Mouse (Mus musculus) hindbrain, embryonic 13.5 days (tissue): Measurements from ENCODE around the gene Krt6b. TPM values are rescaled to one million over a fixed set of nuclear protein-coding genes. Genes with fewer than 3 reads are reported as not detected.

Experiments used
- ATAC-seq: fragments of 200-750 bp; cut with Nextera tagmentation; 2 replicates; pipeline ENCODE4 v1.8.0; 2017; ENCODE audit warnings: moderate TSS enrichment; ENCODE audit not compliant: low FRiP score
- H3K27ac ChIP-seq: fragments of 300-500 bp; sonication (generic); 2 replicates; pipeline ENCODE4 v1.5.1; 2015; ENCODE audit warnings: inconsistent platforms, mild to moderate bottlenecking, moderate library complexity
- H3K27me3 ChIP-seq: fragments of 300-500 bp; sonication (generic); 2 replicates; pipeline ENCODE4 v1.6.1; 2015; ENCODE audit warnings: mild to moderate bottlenecking, inconsistent platforms
- H3K36me3 ChIP-seq: fragments of 300-500 bp; sonication (generic); 2 replicates; pipeline ENCODE4 v1.6.1; 2015; ENCODE audit warnings: mild to moderate bottlenecking, inconsistent platforms
- H3K4me1 ChIP-seq: fragments of 300-500 bp; sonication (generic); replicated peaks from 2 replicates; pipeline ENCODE4 v1.6.1; 2015; ENCODE audit warnings: inconsistent platforms
- H3K4me2 ChIP-seq: fragments of 300-500 bp; sonication (generic); 2 replicates; pipeline ENCODE4 v1.6.1; 2015; ENCODE audit warnings: inconsistent platforms, mild to moderate bottlenecking, moderate library complexity
- H3K4me3 ChIP-seq: fragments of 300-500 bp; sonication (generic); 2 replicates; pipeline ENCODE4 v1.5.1; 2015; ENCODE audit warnings: mild to moderate bottlenecking, inconsistent platforms
- H3K9ac ChIP-seq: fragments of 300-500 bp; sonication (generic); 2 replicates; pipeline ENCODE4 v1.6.1; 2015; ENCODE audit warnings: mild to moderate bottlenecking, inconsistent platforms
- H3K9me3 ChIP-seq: fragments of 300-500 bp; sonication (generic); 2 replicates; pipeline ENCODE4 v1.6.1; 2016; ENCODE audit warnings: inconsistent platforms
- WGBS: fragments of 180-500 bp; shearing (Covaris S2); methylation state at CpG from one replicate; pipeline ENCODE4 v1.1.7; 2015; 5-methylcytosine and 5-hydroxymethylcytosine counted together
- polyA plus RNA-seq: library from polyadenylated mRNA; unstranded; fragments of >200 nt; fragmentation: Nextera tagmentation; extraction: Ambion mirVana; gene quantifications from 2 replicates; pipeline ENCODE4 v1.2.1, GENCODE M21; 2015

The Krt6b gene
- not detected in 2 replicates for polyA plus RNA-seq

- Histone ChIP-seq H3K4me3 (no peak within 1 kb of the TSS), H3K27me3 (no peaks in the 10 kb centered on the region), H3K4me2 (no peak within 1 kb of the TSS), H3K9me3 (no peaks in the 10 kb centered on the region), H3K27ac (no peak within 1 kb of the TSS), H3K36me3 (no peaks in the 10 kb centered on the region), H3K9ac (no peak within 1 kb of the TSS), H3K4me1 (no peaks in the 10 kb centered on the region)
- WGBS: 92% methylated on average over 2 of the region's 2 CpGs
- ATAC-seq: no peak
Observed at GRCm38 (mm10) chr15:101680187-101680586, at the start of gene Krt6b. Gene Krt6b (minus strand): TSS chr15:101680287.

DNA sequence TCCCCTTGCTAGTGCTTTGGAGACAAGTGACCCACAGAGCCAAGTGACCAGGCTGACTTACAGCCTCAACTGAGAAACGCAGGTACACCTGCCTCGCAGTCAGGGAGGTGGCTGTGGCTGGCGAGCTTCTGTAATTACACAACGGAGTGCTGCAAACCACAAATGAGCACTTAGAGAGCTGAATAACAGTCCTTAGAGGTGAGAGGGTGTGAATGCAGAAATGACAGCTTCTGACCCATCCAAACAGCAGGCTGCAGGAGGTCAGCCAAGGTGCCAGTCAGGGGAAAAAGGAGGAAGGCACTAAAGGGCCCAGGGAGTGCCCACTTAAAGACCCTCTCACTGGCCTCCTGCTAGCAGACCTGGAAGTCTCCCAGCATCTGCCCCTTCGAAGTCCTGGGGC is 44.6 kb upstream of the Krt6b start:
- no peak overlapping the region for H3K27ac ChIP-seq
- H3K9me3 ChIP-seq: no peaks in the 10 kb centered on the region
- H3K36me3 ChIP-seq: no peaks in the 10 kb centered on the region
- ATAC-seq: no peak
- H3K4me2 ChIP-seq: no peak overlapping the region
- H3K9ac ChIP-seq: no peak overlapping the region
- H3K4me1 ChIP-seq: no peaks in the 10 kb centered on the region
- no peaks in the 10 kb centered on the region for H3K27me3 ChIP-seq
- no peak overlapping the region for H3K4me3 ChIP-seq
- 71% methylated on average over 5 of the region's 5 CpGs for WGBS

DNA sequence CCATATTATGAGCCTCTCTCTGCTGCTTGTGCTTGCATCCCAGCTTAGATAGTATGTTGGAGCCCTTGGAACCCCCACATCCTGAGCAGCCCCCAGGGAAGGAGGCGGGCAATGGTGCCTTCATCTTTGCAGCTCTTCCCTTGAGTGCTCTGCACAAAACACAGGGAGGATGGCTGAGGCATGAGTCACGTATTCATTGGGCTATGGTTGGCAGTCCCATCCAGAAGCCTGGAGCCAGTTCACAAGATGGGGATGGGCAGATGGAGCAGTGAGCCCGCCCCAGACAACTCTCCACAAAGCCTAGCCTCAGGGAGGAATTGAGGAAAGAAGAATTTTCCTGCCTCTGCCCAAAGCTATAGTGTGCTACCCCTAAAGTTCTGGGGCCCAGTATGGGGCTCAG is 35.7 kb upstream of the Krt6b start:
- H3K9me3 ChIP-seq: no peaks in the 10 kb centered on the region
- H3K4me1 ChIP-seq: no peaks in the 10 kb centered on the region
- H3K36me3 ChIP-seq: no peaks in the 10 kb centered on the region
- ATAC-seq: no peak
- H3K27ac ChIP-seq: no peak overlapping the region
- no peak overlapping the region for H3K9ac ChIP-seq
- H3K4me3 ChIP-seq: no peak overlapping the region
- H3K27me3 ChIP-seq: no peaks in the 10 kb centered on the region
- 78% methylated on average over 3 of the region's 3 CpGs for WGBS
- H3K4me2 ChIP-seq: no peak overlapping the region

- Histone ChIP-seq H3K27me3 (no peaks in the 10 kb centered on the region), H3K9ac (no peak overlapping the region), H3K4me2 (no peak overlapping the region), H3K9me3 (no peaks in the 10 kb centered on the region), H3K27ac (no peak overlapping the region), H3K4me3 (no peak overlapping the region), H3K4me1 (no peaks in the 10 kb centered on the region), H3K36me3 (no peaks in the 10 kb centered on the region)
- WGBS: 92% methylated on average over 5 of the region's 5 CpGs
- no peak for ATAC-seq
Observed at GRCm38 (mm10) chr15:101714356-101714755, 34.3 kb upstream of the Krt6b start.

DNA sequence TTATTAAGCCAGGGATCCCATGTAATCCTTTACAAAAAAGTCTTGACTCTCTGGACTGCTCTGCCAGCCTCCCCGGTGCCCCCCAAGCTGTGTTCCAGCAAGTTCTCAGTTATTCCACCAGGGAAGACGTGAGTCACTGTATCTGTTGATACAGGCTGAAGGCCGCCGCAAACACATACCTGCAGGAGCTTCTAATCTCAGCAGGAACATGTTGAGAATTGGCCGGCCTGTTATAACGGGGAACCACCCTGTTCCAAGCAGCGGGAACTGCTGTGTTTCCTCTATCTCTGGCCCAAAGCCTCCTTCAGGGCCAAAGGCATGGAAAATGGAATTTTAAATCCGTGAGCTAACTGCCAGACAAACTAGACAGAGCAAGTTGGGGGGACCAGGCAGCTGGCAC is 33.6 kb upstream of the Krt6b start:
- Histone ChIP-seq H3K36me3 (no peaks in the 10 kb centered on the region), H3K4me1 (no peaks in the 10 kb centered on the region), H3K9me3 (no peaks in the 10 kb centered on the region), H3K27me3 (no peaks in the 10 kb centered on the region), H3K9ac (no peak overlapping the region), H3K4me3 (no peak overlapping the region), H3K4me2 (no peak overlapping the region), H3K27ac (no peak overlapping the region)
- ATAC-seq: no peak
- WGBS: 82% methylated on average over 8 of the region's 8 CpGs

- Histone ChIP-seq H3K4me1 (no peaks in the 10 kb centered on the region), H3K9ac (no peak within 1 kb of the TSS), H3K4me2 (no peak within 1 kb of the TSS), H3K9me3 (no peaks in the 10 kb centered on the region), H3K4me3 (no peak within 1 kb of the TSS), H3K27me3 (no peaks in the 10 kb centered on the region), H3K36me3 (no peaks in the 10 kb centered on the region), H3K27ac (no peak within 1 kb of the TSS)
- 70% methylated on average over 13 of the region's 13 CpGs for WGBS
- no peak for ATAC-seq
Observed at GRCm38 (mm10) chr15:101712720-101713119, 32.6 kb upstream of the Krt6b start, which contains the start of gene Krt5. Gene Krt5 (minus strand): TSS chr15:101712898.

- Histone ChIP-seq H3K9ac (no peak overlapping the region), H3K4me1 (no peaks in the 10 kb centered on the region), H3K27me3 (no peaks in the 10 kb centered on the region), H3K27ac (no peak overlapping the region), H3K4me3 (no peak overlapping the region), H3K4me2 (no peak overlapping the region), H3K36me3 (no peaks in the 10 kb centered on the region), H3K9me3 (no peaks in the 10 kb centered on the region)
- WGBS: 71% methylated on average over 11 of the region's 11 CpGs
- no peak for ATAC-seq
Observed at GRCm38 (mm10) chr15:101708683-101709082, 28.6 kb upstream of the Krt6b start.

- 94% methylated on average over 9 of the region's 9 CpGs for WGBS
- no peaks in the 10 kb centered on the region for H3K27me3 ChIP-seq
- H3K9me3 ChIP-seq: no peaks in the 10 kb centered on the region
- H3K4me2 ChIP-seq: no peak overlapping the region
- no peak overlapping the region for H3K27ac ChIP-seq
- H3K9ac ChIP-seq: no peak overlapping the region
- H3K4me1 ChIP-seq: no peaks in the 10 kb centered on the region
- H3K36me3 ChIP-seq: no peaks in the 10 kb centered on the region
- no peak overlapping the region for H3K4me3 ChIP-seq
- ATAC-seq: no peak
Observed at GRCm38 (mm10) chr15:101707454-101707853, 27.4 kb upstream of the Krt6b start.

DNA sequence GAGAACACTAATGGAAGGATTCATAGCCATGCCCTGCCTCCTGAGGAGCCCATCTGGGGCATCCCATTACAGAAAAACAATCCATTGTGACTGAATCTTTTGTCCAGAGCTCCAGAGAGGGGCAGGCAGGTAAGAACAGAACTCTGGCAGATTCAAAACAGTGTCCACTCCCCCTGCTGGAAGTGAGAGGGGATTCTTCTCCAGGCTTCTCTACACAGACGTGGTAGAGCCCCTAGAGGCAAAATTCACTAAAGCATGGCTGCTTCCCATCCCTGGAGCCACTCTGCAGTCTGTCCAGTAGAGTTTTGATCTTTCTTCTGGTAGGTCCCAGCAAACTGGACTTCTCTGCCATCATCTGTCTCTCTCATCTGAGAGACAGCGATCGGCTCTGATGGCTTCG is 24.0 kb upstream of the Krt6b start:
- WGBS: 68% methylated on average over 4 of the region's 4 CpGs
- H3K27ac ChIP-seq: no peak overlapping the region
- no peak for ATAC-seq

GRCm38 (mm10) chr15:101702380-101702779 is 22.3 kb upstream of the Krt6b start:
- H3K4me1 ChIP-seq: no peaks in the 10 kb centered on the region
- no peaks in the 10 kb centered on the region for H3K36me3 ChIP-seq
- H3K27ac ChIP-seq: no peak overlapping the region
- H3K27me3 ChIP-seq: no peaks in the 10 kb centered on the region
- no peak for ATAC-seq
- H3K9me3 ChIP-seq: no peaks in the 10 kb centered on the region
- no peak overlapping the region for H3K4me2 ChIP-seq
- H3K4me3 ChIP-seq: no peak overlapping the region
- 5% methylated on average over 2 of the region's 2 CpGs for WGBS
- H3K9ac ChIP-seq: no peak overlapping the region

More for the DNA sequence above, 24.0 kb upstream of the Krt6b start:
- Histone ChIP-seq H3K4me2 (no peak overlapping the region), H3K4me3 (no peak overlapping the region), H3K36me3 (no peaks in the 10 kb centered on the region), H3K9me3 (no peaks in the 10 kb centered on the region), H3K4me1 (no peaks in the 10 kb centered on the region), H3K9ac (no peak overlapping the region), H3K27me3 (no peaks in the 10 kb centered on the region)

DNA sequence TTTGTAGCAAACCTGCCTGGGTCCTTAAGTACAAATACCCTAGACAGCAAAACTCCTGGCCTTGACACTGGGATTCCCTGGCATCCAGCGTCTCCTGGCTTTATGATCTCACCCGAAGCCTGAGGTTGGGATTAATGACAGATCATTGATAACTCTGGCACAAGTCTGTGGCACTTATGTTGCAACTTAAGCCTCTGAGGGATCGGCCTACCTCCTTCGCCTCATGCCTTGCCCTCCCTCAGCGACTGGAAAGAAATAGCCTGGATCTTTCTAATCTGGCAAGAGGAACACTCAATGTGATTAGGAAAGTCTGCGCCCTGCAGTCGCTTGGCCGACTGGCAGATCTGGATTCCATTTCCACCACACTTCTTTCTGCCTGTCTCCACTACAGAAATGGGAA is 19.8 kb upstream of the Krt6b start:
- Histone ChIP-seq H3K36me3 (no peaks in the 10 kb centered on the region), H3K4me1 (no peaks in the 10 kb centered on the region), H3K9ac (no peak overlapping the region), H3K9me3 (no peaks in the 10 kb centered on the region), H3K4me2 (no peak overlapping the region), H3K27ac (no peak overlapping the region), H3K27me3 (0 out of 2 replicates have a peak, but pooled peaks cover under 1% of the 10 kb centered on the region), H3K4me3 (no peak overlapping the region)
- no peak for ATAC-seq
- WGBS: 84% methylated on average over 8 of the region's 8 CpGs

DNA sequence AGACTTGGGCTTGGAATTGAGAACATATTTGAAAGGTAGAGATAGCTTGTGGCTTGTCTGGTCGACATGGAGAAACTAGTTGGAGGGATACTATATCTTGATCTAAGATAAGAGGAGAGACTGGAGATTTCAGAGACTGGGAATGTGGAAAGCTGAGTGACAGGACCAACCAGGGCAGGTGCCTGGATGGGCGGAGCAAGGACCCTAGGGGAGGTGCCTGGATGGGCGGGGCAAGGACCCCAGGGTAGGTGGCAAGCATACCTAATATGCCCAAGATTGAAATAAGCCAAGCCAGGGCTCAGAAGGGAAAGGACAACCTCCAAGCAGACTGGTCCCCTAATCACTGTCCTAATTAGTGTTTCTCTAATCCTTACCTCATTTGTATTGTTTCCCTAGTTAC is 19.1 kb upstream of the Krt6b start:
- H3K36me3 ChIP-seq: no peaks in the 10 kb centered on the region
- ATAC-seq: no peak
- no peak overlapping the region for H3K4me2 ChIP-seq
- no peaks in the 10 kb centered on the region for H3K9me3 ChIP-seq
- 0 out of 2 replicates have a peak, but pooled peaks cover 2% of the 10 kb centered on the region for H3K27me3 ChIP-seq
- no peak overlapping the region for H3K9ac ChIP-seq
- H3K4me1 ChIP-seq: no peaks in the 10 kb centered on the region
- H3K4me3 ChIP-seq: no peak overlapping the region
- WGBS: 70% methylated on average over 3 of the region's 3 CpGs
- no peak overlapping the region for H3K27ac ChIP-seq

DNA sequence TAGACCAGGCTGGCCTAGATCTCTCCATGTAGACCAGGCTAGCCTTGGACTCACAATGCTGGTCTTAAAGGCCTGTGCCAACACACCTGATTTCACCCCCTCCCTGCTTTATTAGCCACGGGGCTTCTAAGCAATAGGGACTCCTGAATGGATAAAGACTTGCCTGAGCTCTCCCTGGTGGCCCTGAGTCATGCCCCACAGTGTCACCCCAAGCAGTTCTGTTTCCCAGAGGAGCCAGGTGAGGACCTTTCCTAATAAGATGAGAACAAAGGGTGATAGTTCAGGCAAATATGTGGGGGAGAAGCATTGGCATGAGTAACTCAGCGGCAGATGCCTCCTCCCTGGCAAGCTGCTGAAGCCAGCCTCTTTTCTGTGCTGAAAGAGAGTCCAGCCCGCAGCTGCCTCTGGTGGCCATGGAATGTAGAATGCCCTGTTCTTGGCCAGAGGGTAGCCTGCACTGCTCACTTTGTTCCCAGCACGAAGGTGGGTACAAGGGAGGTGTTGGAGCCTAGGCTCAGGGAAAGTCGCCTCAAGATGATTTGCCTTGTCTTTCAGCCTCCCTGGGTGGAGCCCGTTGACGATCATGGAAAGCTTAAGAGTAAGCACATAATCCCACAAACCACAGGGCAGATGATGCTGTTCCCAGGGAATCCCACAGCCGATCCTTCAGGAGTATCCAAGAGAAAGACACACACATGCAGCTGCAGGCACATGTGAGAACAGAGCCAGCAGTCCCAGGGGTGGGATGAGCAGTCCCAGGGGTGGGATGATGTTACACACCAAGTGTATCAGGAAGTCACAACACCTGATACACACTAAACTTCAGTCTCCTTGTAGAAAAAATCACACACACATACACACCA is 17.5 kb upstream of the Krt6b start:
- H3K9me3 ChIP-seq: no peaks in the 10 kb centered on the region
- H3K4me2 ChIP-seq: no peak overlapping the region
- ATAC-seq: no peak
- H3K36me3 ChIP-seq: no peaks in the 10 kb centered on the region
- H3K27ac ChIP-seq: no peak overlapping the region
- no peaks in the 10 kb centered on the region for H3K4me1 ChIP-seq
- H3K27me3 ChIP-seq: 0 out of 2 replicates have a peak, but pooled peaks cover 2% of the 10 kb centered on the region
- H3K9ac ChIP-seq: no peak overlapping the region
- H3K4me3 ChIP-seq: no peak overlapping the region
- WGBS: 84% methylated on average over 8 of the region's 8 CpGs
